Mouse (Mus musculus) left cerebral cortex, postnatal 14 days (tissue): ENCODE results near the gene Pgrmc1. TPM values are rescaled to one million over a fixed set of nuclear protein-coding genes. Genes with fewer than 3 reads are reported as not detected.
"Not testable (repeated sequence)": the region's sequence is repeated elsewhere in the genome, so short reads cannot be mapped to it uniquely, and the experiment has no call there.

Experiments used
- DNase-seq, 2 experiments: peaks; one replicate each; pipeline ENCODE4 v3.0.0; 2021 to 2022; ENCODE audit warnings: low spot score in 2 of 2, mixed read lengths in 1 of 2
- intact Hi-C: fragments of 180-260 bp; cut with DNase I; formaldehyde crosslinking; loops from one replicate; pipeline ENCODE4 v1.15.1; 2025
- long read RNA-seq, 2 experiments: library from polyadenylated mRNA; stranded (forward); transcript quantifications; one replicate each; pipeline ENCODE4 v2.0.0; 2021
- total RNA-seq, 2 experiments: library from RNA; stranded (reverse); gene quantifications; 2 replicates each; pipeline ENCODE4 v1.2.3; 2021

Pgrmc1 gene
- total RNA-seq: 100 to 1,000 TPM; 295 to 333 TPM
- long read RNA-seq, experiment 1, transcript Pgrmc1-201 (3 exons, 1,857 nt): major isoform, 500 of 512 reads
- long read RNA-seq, experiment 1, partial matches to known transcripts: 4 of 512 reads
- long read RNA-seq, experiment 1, other reads (novel, unspliced or antisense): 8 of 512 reads
- long read RNA-seq, experiment 2, transcript Pgrmc1-201 (3 exons, 1,857 nt): major isoform, 483 of 500 reads
- long read RNA-seq, experiment 2, partial matches to known transcripts: 10 of 500 reads
- long read RNA-seq, experiment 2, other reads (novel, unspliced or antisense): 7 of 500 reads

DNA sequence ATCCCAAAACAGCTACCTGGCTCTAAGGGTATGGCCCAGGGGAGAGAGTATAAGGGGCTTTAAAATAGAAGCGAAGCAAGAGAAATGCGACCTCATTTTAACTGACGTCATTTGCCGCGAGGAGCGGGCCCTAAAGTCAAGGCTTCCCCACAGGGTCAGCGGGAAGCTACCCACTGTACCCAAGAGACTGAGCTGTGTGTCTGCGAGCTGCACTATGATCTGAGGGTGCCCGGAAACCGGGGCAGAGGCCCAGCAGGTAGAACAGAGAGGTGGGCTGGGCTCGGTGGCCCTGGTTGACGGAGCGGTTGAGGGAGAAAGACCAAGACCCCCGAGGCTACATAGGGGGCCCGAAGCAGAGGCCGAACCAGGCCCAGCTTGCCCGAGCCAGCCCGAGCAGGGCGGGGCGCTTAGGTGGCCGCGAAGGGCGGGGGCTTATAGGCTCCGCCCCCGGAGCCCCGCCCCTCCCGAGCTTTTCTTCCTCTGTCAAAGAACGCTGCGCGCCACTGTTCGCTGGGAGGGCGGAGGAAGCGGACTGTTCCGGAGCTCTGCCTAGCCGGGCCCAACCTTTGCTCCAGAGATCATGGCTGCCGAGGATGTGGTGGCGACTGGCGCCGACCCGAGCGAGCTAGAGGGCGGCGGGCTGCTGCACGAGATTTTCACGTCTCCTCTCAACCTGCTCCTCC, at the start of gene Pgrmc1:
Gene Pgrmc1 (plus strand): TSS at position 500 of the 683 bp plus-strand sequence.
- peak; percentile 67 to 79 for DNase-seq
- intact Hi-C loops: no loop called here

DNA sequence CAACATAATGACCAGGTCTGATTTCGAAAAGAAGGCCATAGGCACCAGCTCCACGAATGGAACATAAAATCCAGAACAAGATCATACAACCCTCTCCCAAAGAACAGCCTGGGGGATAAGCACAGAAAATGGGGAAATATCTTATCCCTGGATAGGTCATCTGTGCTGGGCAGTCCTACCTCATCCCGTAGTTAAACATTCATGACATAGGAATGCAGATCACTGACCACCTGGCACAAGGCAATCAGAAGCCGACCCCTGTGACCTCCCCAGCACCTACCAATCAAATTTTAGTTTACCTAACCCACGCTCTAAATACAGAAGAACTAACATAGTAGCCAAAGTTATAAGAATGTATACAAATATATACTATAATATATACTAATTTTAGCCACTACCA, 49.2 kb upstream of the Pgrmc1 start:
- intact Hi-C loops: no loop called here
- DNase-seq: no peak

DNA sequence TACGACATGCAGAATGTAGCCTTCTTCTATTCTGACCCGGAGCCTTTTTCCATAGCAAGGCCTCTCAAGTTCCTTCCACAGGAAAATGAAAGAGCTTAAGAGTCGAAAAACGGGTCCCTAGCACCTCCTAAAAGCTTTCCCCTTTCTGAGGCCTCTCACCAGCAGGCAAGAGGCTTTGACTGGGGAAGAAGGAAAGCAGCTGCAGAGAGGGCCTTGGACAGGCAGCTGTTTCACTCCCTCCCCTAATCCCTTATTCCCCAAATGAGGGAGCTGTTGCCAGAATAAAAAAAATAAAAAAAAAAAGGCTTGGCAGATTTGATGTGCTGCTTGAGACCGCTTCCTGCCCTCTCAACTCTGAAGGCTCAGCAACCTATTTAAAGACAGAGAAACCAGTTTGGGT, 47.1 kb upstream of the Pgrmc1 start:
- intact Hi-C loops: no loop called here
- peak; percentile 12 to 29 for DNase-seq

DNA sequence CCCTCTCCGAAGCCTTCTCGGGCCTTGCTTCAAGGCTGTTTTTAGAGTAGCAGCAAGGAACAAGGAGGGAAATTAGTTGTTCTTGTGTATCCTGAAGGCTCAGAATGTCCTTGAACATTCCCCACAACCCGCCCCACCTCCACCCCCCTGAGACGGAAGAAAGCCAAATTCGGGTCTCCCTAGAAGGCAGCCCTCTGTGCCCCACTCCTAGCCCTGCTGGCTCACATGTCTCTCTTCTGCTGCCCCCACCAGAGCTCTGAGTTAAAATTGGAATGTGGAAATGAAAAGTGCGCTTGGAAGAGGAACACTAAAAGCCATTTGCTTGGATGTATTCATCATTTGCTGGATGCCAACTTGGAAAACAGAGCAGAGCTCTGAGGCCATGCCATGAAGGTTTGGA, 46.7 kb upstream of the Pgrmc1 start:
- intact Hi-C loops: no loop called here
- DNase-seq: no peak

- peak; percentile 39 to 71 for DNase-seq
- intact Hi-C loops: no loop called here
These were observed 45.9 kb upstream of the Pgrmc1 start for GRCm38 (mm10) chrX:36552055-36552587.

DNA sequence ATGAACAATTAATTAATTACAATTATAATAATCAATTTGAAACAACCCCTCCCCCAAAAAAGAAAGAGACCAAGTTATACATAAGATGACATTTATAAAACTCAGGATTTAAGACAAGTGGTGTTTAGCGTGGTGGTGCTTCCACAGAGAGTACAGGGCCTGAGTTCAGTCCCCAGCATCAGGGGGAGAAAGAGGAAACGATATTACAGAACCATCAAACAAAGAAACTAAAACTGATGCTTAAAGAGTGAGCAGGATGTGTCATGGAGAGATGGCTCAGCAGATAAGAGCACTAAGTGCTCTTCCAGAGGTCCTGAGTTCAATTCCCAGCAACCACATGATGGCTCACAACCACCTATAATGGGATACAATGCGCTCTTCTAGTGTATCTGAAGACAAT, 45.3 kb upstream of the Pgrmc1 start:
- intact Hi-C loops: no loop called here
- no peak for DNase-seq

DNA sequence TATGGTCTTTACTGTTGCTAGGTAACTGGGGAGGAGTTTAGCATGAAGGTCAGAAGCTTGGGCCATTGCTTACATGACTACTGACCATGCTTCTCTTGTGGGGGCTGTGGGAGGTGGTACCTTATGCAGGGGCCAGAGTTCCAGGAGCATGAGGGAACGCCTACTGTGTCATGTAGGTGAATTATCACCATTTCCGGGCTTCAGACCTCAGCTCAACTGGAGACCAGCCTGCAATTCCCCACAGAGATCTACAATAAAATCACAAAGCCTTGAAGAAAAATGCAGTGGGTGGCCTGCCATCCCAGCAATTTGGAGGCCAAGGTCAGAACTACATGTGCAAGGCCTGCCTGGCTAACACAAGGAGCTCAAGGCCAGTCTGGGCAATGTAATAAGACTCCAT, 42.8 kb upstream of the Pgrmc1 start:
- DNase-seq, intact Hi-C loops: not testable (repeated sequence)

DNA sequence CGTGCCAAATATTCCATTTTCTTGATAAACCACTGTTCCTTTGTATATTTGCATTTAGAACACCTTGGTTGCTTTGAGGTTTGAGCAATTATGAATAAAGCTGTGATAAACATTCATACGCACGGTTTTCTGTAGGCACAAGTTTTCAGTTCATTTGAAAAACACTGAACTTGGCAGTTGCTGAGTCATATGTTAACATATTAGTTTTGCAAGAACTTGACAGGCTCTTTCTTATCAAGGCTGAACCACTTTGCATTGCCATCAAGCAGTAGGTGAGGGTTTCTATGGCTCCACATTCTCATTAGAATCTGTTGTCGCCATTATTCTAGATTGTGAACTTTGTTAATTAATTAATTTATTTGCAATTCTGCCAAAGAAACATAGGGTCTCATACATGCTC, 37.8 kb upstream of the Pgrmc1 start:
- intact Hi-C loops: loop anchor here (2.0 kb wide), 1 partner anchor 25 kb away; no protein-coding TSS in a partner anchor
- DNase-seq: no peak

- peak; percentile 49 to 72 for DNase-seq
- intact Hi-C loops: loop anchor here (2.0 kb wide), 1 partner anchor 27 kb away; no protein-coding TSS in a partner anchor
These were observed 36.4 kb upstream of the Pgrmc1 start for GRCm38 (mm10) chrX:36561650-36562049.

- intact Hi-C loops: no loop called here
- DNase-seq: no peak
These were observed 35.9 kb upstream of the Pgrmc1 start for GRCm38 (mm10) chrX:36562079-36562478.

DNA sequence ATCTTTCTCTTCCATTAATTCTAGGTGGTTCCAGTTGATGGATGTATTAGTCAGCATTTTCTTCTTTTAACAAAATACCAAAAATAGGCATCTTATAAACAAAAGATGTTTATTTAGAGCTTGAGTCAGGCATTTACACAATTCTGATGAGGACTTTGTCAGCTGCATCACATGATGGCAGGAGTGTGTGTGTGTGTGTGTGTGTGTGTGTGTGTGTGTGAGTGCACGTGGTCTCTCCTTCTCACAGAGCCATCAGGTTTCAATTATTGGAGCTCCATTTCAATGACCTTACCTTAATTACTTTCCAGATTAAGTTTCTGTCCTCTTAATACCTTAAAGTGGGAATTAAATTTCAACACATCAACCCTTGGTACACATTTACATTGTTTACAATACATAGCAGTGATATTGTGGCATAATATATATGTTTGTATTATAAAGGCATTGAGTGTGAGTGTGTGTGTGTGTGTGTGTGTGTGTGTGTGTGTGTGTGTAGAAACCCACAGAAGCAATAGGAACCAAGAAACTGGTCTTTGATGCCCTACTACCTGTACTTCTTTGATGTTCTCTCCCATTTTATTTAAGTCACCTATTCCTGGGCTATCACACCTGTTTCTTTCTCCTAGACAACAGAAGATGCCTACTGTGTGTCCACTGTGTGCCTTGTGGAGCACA, 11.2 kb upstream of the Pgrmc1 start:
- intact Hi-C loops: no loop called here
- DNase-seq: no peak

DNA sequence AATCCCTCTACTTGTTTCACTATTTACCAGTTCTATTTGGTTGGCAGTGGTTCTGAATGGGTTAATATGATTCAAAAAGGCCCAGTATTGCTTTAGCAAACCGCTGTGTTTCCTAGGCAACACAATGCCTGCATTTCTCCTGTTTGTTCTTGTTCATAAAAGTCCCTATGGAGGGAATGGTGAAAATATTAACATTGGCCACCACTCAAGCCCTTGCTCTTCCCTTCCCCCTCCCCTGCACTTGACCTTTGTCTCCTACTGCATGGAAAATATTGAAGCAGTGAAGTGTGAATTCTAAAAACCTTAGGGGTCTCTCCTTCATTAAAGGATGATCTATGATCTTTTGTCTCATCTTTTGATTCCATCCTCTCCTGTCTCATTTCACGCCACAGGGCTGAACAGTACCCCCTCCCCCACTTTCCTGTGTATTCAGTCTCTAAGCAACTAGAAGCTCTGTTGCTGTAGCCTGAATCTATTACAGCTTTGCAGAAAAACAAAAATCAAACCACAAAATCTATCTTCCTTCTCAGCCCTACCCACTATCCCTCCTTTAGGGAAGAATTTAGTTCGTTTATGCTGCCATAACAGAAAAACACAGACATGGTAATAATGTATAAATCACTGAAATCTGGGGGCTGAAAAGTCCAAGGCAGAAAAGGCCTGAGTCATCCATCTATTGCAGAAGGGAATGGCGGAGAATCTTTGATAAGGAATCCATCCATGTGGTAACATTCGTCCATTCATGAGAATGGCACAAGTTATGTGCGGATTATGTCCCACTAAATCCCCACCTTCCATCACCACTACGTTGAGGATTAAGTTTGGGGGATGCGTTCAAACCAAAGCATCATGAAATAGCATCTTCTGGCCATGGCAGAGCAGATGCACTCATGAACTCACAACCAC, 10.4 kb upstream of the Pgrmc1 start:
- peak; percentile 15 to 57 for DNase-seq
- intact Hi-C loops: no loop called here

DNA sequence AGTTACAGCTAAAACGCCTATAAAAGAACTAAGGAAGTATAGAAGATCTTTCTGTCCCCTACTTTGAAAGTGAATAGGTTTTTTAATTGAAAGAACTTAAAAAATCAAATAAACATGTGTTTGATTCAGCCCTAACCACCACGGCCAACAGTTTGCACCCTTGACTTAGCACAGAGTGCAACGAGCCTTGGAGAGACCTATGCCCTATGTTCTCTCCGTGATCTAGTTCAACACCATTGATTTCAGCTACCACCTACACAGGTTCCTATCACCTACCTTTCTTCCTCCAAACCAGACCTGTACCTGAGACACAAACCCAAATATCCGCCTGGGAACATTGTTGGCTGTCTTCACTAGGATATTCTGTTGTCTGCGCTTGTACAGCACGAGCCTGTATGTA, 7.7 kb upstream of the Pgrmc1 start:
- intact Hi-C loops: no loop called here
- no peak for DNase-seq

- DNase-seq: no peak
- intact Hi-C loops: no loop called here
These were observed 6.9 kb upstream of the Pgrmc1 start for GRCm38 (mm10) chrX:36591120-36591519.

GRCm38 (mm10) chrX:36591539-36591938, 6.5 kb upstream of the Pgrmc1 start:
- no peak for DNase-seq
- intact Hi-C loops: no loop called here

DNA sequence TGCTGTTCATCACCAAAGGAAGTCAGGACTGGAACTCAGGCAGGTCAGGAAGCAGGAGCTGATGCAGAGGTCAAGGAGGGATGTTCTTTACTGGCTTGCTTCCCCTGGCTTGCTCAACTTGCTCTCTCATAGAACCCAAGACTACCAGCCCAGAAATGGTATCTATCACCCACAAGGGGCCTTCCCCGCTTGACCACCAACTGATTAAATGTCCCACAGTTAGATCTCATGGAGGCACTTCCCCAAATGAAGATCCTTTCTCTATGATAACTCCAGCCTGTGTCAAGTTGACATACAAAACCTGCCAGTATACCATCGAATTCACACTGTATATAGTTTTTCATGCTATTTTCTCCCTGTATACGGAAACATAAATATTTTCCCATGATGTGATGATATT, 2.8 kb upstream of the Pgrmc1 start:
- DNase-seq: no peak
- intact Hi-C loops: no loop called here

GRCm38 (mm10) chrX:36596483-36597120, 1.4 kb upstream of the Pgrmc1 start:
- intact Hi-C loops, DNase-seq: not testable (repeated sequence)

DNA sequence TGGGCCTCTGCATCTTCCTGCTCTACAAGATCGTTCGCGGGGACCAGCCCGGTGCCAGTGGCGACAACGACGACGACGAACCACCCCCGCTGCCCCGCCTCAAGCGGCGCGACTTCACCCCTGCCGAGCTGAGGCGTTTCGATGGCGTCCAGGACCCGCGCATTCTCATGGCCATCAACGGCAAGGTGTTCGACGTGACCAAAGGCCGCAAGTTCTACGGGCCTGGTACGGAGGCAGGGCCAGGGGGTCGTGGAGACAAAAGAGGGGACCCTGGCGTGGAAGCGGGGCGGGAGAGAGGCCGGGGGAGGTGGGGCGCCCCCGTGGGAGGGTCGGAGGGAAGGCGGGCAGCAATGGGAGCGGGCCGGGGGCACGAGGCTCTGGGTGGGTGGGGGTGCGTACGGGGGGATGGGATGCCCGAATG, 394 bp downstream of the Pgrmc1 start:
- intact Hi-C loops: no loop called here
- DNase-seq: no peak

DNA sequence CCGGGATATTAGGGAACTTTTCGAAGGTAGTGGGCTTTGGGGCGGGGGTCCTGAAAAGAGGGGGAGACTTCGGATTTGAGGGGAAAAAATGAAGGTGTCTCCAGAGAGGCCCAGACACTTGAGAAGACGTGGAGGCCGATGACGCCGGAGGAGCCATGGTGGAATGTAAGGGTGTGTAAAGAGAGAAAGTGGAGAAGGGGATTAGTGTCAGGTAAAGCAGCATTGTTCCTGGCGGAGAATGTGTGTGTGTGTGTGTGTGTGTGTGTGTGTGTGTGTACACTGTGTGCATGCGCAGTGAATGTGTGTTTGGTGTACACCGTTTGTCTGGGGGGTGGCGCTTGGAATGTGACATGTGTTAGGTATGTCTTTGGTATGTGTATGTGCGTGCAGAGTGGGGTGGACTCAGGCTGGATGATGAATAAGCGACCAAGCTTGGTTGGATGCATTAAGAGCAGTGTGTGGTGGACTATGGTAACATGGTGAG, 897 bp downstream of the Pgrmc1 start:
- DNase-seq: peak; percentile 27 to 44
- intact Hi-C loops: no loop called here
